Comparison of ENCODE assay signal across 9 mouse cellular contexts in genomic region chr5:142901846-142902505, GRCm38 (mm10). TPM values are rescaled to one million over a fixed set of nuclear protein-coding genes. Genes with fewer than 3 reads are reported as not detected.
A peak's percentile ranks its signal among the peaks of the same experiment; 100 is the strongest.
DNase-seq lines count a peak whose midpoint lies in the region; ATAC-seq lines count a peak whose summit lies in the region.
"Had no signal": no experiment of that assay in that cellular context is flagged by ENCODE, and none has a peak within 500 bp of the region (broad histone marks: within the 10 kb centered on the region; RNA-seq: fewer than 3 reads in every experiment).

No protein-coding gene starts in this region.

- WGBS in kidney, embryonic 15.5 days = 48% methylated on average over 4 of the region's 4 CpGs
- 77% methylated on average over 4 of the region's 4 CpGs for WGBS in hindbrain, embryonic 14.5 days
- WGBS in neural tube, embryonic 11.5 days = 62% methylated on average over 4 of the region's 4 CpGs

- peak overlapping the region; percentile 100 for H3K27ac ChIP-seq in kidney, embryonic 15.5 days
- peak overlapping the region; percentile 48 for H3K27ac ChIP-seq in hindbrain, embryonic 14.5 days
- no peak overlapping the region for H3K27ac ChIP-seq in neural tube, embryonic 11.5 days (ENCODE audit: low read depth, low read length)

- no peak overlapping the region for H3K9ac ChIP-seq in kidney, embryonic 15.5 days
- peak overlapping the region; percentile 45; the same call in 1 of the 2 replicates for H3K9ac ChIP-seq in hindbrain, embryonic 14.5 days
- H3K9ac ChIP-seq in neural tube, embryonic 11.5 days (ENCODE audit: low read length) = no peak overlapping the region

- H3K4me1 ChIP-seq in kidney, embryonic 15.5 days = peaks cover 34% of the 10 kb centered on the region
- peaks cover 28% of the 10 kb centered on the region for H3K4me1 ChIP-seq in hindbrain, embryonic 14.5 days (replicated peaks; ENCODE audit: control insufficient read depth, insufficient read depth, low read length)
- peaks cover 10% of the 10 kb centered on the region for H3K4me1 ChIP-seq in neural tube, embryonic 11.5 days (ENCODE audit: control insufficient read depth, insufficient read depth, low read length)

- peaks cover 73% of the 10 kb centered on the region for H3K36me3 ChIP-seq in kidney, embryonic 15.5 days
- H3K36me3 ChIP-seq in hindbrain, embryonic 14.5 days (replicated peaks; ENCODE audit: control insufficient read depth, insufficient read depth) = peaks cover 75% of the 10 kb centered on the region
- H3K36me3 ChIP-seq in neural tube, embryonic 11.5 days (ENCODE audit: control insufficient read depth, insufficient read depth, low read length) = peaks cover 26% of the 10 kb centered on the region

- DNase-seq in kidney, adult 11 months = no peak
- peak; percentile 85 for DNase-seq in R1 (ENCODE audit: low read depth, low spot score)
- DNase-seq in hindbrain, embryonic 14.5 days (ENCODE audit: low spot score) = no peak
- peak; percentile 48 for DNase-seq in neural tube, embryonic 11.5 days (ENCODE audit: low spot score)
- no peak for DNase-seq in layer of hippocampus, adult 18-20 months (ENCODE audit: low spot score in 2 of 2)
- DNase-seq in gastrocnemius, adult 8-10 months (ENCODE audit: low spot score in 2 of 2) = no peak
- DNase-seq: right cerebral cortex, adult 18-20 months had no signal

- no peak overlapping the region for H3K4me3 ChIP-seq in kidney, embryonic 15.5 days (replicated peaks)
- no peak overlapping the region for H3K4me3 ChIP-seq in hindbrain, embryonic 14.5 days (replicated peaks; ENCODE audit: low read length)
- no peak overlapping the region for H3K4me3 ChIP-seq in neural tube, embryonic 11.5 days (ENCODE audit: low read depth, low read length)

- H3K9me3 ChIP-seq in kidney, embryonic 15.5 days (replicated peaks) = no peaks in the 10 kb centered on the region
- H3K9me3 ChIP-seq in hindbrain, embryonic 14.5 days (ENCODE audit: control insufficient read depth, low read length) = no peaks in the 10 kb centered on the region
- H3K9me3 ChIP-seq in neural tube, embryonic 11.5 days (ENCODE audit: control insufficient read depth, low read length) = no peaks in the 10 kb centered on the region

- no peak for ATAC-seq in kidney, embryonic 15.5 days (replicated peaks; ENCODE audit: low FRiP score)
- no peak for ATAC-seq in hindbrain, embryonic 14.5 days (ENCODE audit: low FRiP score)
- ATAC-seq in neural tube, embryonic 11.5 days (ENCODE audit: insufficient read depth, low FRiP score, low TSS enrichment) = no peak
- ATAC-seq in megakaryocyte-erythroid progenitor cell, adult 5-6 weeks (replicated peaks; ENCODE audit: low FRiP score, low TSS enrichment, poor library complexity, severe bottlenecking) = no peak

- H3K4me2 ChIP-seq in kidney, embryonic 15.5 days = 0 out of 2 replicates have a peak overlapping the region, but pooled peaks have one; percentile 34
- 0 out of 2 replicates have a peak overlapping the region, but pooled peaks have one; percentile 7 for H3K4me2 ChIP-seq in hindbrain, embryonic 14.5 days (replicated peaks)
- H3K4me2 ChIP-seq in neural tube, embryonic 11.5 days (ENCODE audit: low read depth) = no peak overlapping the region

- H3K27me3 ChIP-seq in kidney, embryonic 15.5 days = no peaks in the 10 kb centered on the region
- no peaks in the 10 kb centered on the region for H3K27me3 ChIP-seq in hindbrain, embryonic 14.5 days (ENCODE audit: control insufficient read depth, insufficient read depth, low read length)
- no peaks in the 10 kb centered on the region for H3K27me3 ChIP-seq in neural tube, embryonic 11.5 days (ENCODE audit: control insufficient read depth, insufficient read depth, low read length)

RNA-seq across cellular contexts. Expression of gene Actb, which starts 4.6 kb away (rescaled TPM):
- 14,718 and 15,443 TPM in 2 replicates for polyA plus RNA-seq in kidney, embryonic 15.5 days (2015; fragmentation: Nextera tagmentation; extraction: Ambion mirVana)
- polyA plus RNA-seq in hindbrain, embryonic 14.5 days (2014; fragmentation: Nextera tagmentation; extraction: Ambion mirVana) = 13,534 and 14,549 TPM in 2 replicates
- 15,839 and 16,684 TPM in 2 replicates for polyA plus RNA-seq in neural tube, embryonic 11.5 days (2014; fragmentation: Nextera tagmentation; extraction: Ambion mirVana)
- total RNA-seq in megakaryocyte-erythroid progenitor cell, adult 5-6 weeks (2014; fragmentation: Nextera tagmentation) = 1,959 and 3,523 TPM in 2 replicates
- total RNA-seq in megakaryocyte-erythroid progenitor cell, adult 5-6 weeks (2017) = 1,717 and 2,932 TPM in 2 replicates
- 1,000 to 10,000 TPM; 3,167 to 3,215 TPM for total RNA-seq in layer of hippocampus, adult 18-20 months (2021)
- total RNA-seq in gastrocnemius, adult 8-10 months (2022) = 100 to 1,000 TPM; 301 to 406 (median 351) TPM

RNA-seq across cellular contexts. Expression of gene Fbxl18, which starts 6.8 kb away (rescaled TPM):
- polyA plus RNA-seq in kidney, embryonic 15.5 days (2015; fragmentation: Nextera tagmentation; extraction: Ambion mirVana) = 16.7 and 17.8 TPM in 2 replicates
- 26.1 TPM in 2 replicates for polyA plus RNA-seq in hindbrain, embryonic 14.5 days (2014; fragmentation: Nextera tagmentation; extraction: Ambion mirVana)
- polyA plus RNA-seq in neural tube, embryonic 11.5 days (2014; fragmentation: Nextera tagmentation; extraction: Ambion mirVana) = 12.2 and 13.7 TPM in 2 replicates
- total RNA-seq in megakaryocyte-erythroid progenitor cell, adult 5-6 weeks (2014; fragmentation: Nextera tagmentation) = 7.7 and 7.8 TPM in 2 replicates
- total RNA-seq in megakaryocyte-erythroid progenitor cell, adult 5-6 weeks (2017) = 1.4 and 3.9 TPM in 2 replicates
- 10 to 100 TPM; 33.9 to 37.6 TPM for total RNA-seq in layer of hippocampus, adult 18-20 months (2021)
- 1 to 10 TPM; 4.4 to 6.8 (median 5.3) TPM for total RNA-seq in gastrocnemius, adult 8-10 months (2022)

RNA-seq across cellular contexts. Expression of gene Fscn1, which starts 58.2 kb away (rescaled TPM):
- 320 and 348 TPM in 2 replicates for polyA plus RNA-seq in kidney, embryonic 15.5 days (2015; fragmentation: Nextera tagmentation; extraction: Ambion mirVana)
- polyA plus RNA-seq in hindbrain, embryonic 14.5 days (2014; fragmentation: Nextera tagmentation; extraction: Ambion mirVana) = 459 and 508 TPM in 2 replicates
- polyA plus RNA-seq in neural tube, embryonic 11.5 days (2014; fragmentation: Nextera tagmentation; extraction: Ambion mirVana) = 664 and 698 TPM in 2 replicates
- 0.17 TPM in 1 of 2 replicates, not detected in the other for total RNA-seq in megakaryocyte-erythroid progenitor cell, adult 5-6 weeks (2014; fragmentation: Nextera tagmentation)
- total RNA-seq in megakaryocyte-erythroid progenitor cell, adult 5-6 weeks (2017) = 0.11 TPM in 1 of 2 replicates, not detected in the other
- total RNA-seq in layer of hippocampus, adult 18-20 months (2021) = 100 to 1,000 TPM; 165 to 188 TPM
- 1 to 10 TPM; 3.0 to 7.9 (median 5.0) TPM for total RNA-seq in gastrocnemius, adult 8-10 months (2022)

Comparison
In these comparisons a context has a peak if more than half of its experiments do, and no peak if none do; other contexts are left out.
1. DNase-seq: peak in R1 (single experiment) and neural tube, embryonic 11.5 days (single experiment); none in kidney, adult 11 months (single experiment), hindbrain, embryonic 14.5 days (single experiment), layer of hippocampus, adult 18-20 months (0 of 2) and gastrocnemius, adult 8-10 months (0 of 2).
2. RNA of gene Actb, which starts 4.6 kb away (total RNA-seq): 3,167 to 3,215 TPM in layer of hippocampus, adult 18-20 months and 1,717 to 3,523 TPM in megakaryocyte-erythroid progenitor cell, adult 5-6 weeks; 301 to 406 TPM in gastrocnemius, adult 8-10 months; every median in the first group is over 4 times any median in the second.
3. RNA of gene Fscn1, which starts 58.2 kb away (total RNA-seq): 165 to 188 TPM in layer of hippocampus, adult 18-20 months; 3.0 to 7.9 TPM in gastrocnemius, adult 8-10 months and 0.11 to 0.17 TPM in megakaryocyte-erythroid progenitor cell, adult 5-6 weeks; every median in the first group is over 10 times any median in the second.